Mouse (Mus musculus): Measurements from ENCODE around the gene Tbx5. TPM values are rescaled to one million over a fixed set of nuclear protein-coding genes. Genes with fewer than 3 reads are reported as not detected.

Tbx5 gene
- polyA plus RNA-seq, 1 experiment from 2014 or later = 36.3 TPM

DNA sequence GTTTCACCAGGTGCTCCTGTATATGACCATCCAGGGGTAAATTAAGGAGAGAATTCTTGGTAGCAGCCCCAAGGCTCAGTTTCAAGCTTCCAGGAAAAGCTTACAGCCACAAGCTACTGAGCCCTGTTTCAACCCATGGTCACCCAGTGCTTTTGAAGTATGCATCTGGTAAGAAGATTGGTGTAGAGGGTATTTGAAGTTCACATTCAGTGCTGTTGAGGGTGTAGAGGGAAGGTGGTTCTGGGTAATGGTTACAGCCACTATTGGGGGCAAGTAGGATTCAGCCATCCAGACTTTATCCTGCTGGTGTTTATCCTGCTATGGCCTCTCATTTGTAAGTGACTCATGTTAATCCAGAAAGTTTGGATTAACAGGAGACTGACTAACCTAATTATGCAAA lies 26.0 kb upstream of the Tbx5 start:
- Histone ChIP-seq H3K4me1 (ENCODE audit: control insufficient read depth, insufficient read depth, low read length) (no peaks in the 10 kb centered on the region; the same call in 1 of the 2 replicates), H3K27me3 (ENCODE audit: control insufficient read depth, insufficient read depth, low read length) (peaks cover 68% of the 10 kb centered on the region), H3K9me3 (replicated peaks; ENCODE audit: control insufficient read depth, low read length) (no peaks in the 10 kb centered on the region), H3K36me3 (ENCODE audit: control insufficient read depth, insufficient read depth) (no peaks in the 10 kb centered on the region), H3K9ac (ENCODE audit: low read length) (peak overlapping the region; percentile 21; the same call in 1 of the 2 replicates), H3K27ac (ENCODE audit: low read length) (peak overlapping the region; percentile 44; the same call in 1 of the 2 replicates), H3K4me3 (ENCODE audit: low read length) (no peak overlapping the region; the same call in 1 of the 2 replicates), H3K4me2 (ENCODE audit: low read depth, low read length) (peak overlapping the region; percentile 73)
- no peak for ATAC-seq (replicated peaks; ENCODE audit: extremely low read depth, insufficient read depth, low FRiP score)

DNA sequence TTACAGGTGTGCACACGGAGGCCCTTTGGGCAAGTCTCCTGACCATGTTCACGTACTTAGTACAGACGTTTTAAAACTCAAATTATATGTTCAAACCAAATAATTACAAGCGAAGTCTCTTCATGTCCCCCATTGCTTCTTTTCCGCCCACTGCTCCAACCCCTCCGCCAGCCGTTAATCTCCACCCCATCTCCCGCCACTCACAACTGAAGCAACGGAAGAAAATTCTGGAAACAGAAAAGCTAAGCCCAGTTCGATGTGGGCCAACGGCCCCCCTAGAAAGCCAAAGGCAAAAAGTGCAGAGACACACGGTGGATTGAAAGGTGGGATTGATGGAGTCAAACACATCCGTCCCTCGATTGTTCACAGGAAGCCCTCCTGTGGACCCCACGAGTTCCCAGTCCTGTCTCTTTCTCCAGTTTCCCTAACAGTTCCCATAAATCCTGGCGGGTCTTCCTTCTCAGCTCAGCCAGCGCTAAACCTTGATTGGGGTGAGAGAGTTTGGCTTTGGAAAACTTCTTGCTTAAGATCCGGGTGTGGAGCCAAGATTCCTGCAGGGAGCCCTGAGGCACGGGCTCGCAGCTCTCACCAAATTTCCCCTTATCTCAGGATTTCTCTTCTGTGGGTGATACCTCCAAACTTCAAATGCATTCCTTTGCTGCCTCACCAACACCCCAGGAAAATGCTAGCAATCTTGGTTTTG lies 24.8 kb upstream of the Tbx5 start:
- no peak for ATAC-seq (replicated peaks; ENCODE audit: extremely low read depth, insufficient read depth, low FRiP score)
- H3K27me3 ChIP-seq (ENCODE audit: control insufficient read depth, insufficient read depth, low read length) = peaks cover 57% of the 10 kb centered on the region
- peak overlapping the region; percentile 20 for H3K27ac ChIP-seq (ENCODE audit: low read length)
- WGBS = 23% methylated on average over 20 of the region's 20 CpGs
- no peaks in the 10 kb centered on the region; the same call in 1 of the 2 replicates for H3K4me1 ChIP-seq (ENCODE audit: control insufficient read depth, insufficient read depth, low read length)
- no peak overlapping the region for H3K4me3 ChIP-seq (ENCODE audit: low read length)
- no peak overlapping the region; the same call in 1 of the 2 replicates for H3K4me2 ChIP-seq (ENCODE audit: low read depth, low read length)
- H3K9me3 ChIP-seq (replicated peaks; ENCODE audit: control insufficient read depth, low read length) = no peaks in the 10 kb centered on the region
- H3K36me3 ChIP-seq (ENCODE audit: control insufficient read depth, insufficient read depth) = no peaks in the 10 kb centered on the region
- H3K9ac ChIP-seq (ENCODE audit: low read length) = 0 out of 2 replicates have a peak overlapping the region, but pooled peaks have one; percentile 8

DNA sequence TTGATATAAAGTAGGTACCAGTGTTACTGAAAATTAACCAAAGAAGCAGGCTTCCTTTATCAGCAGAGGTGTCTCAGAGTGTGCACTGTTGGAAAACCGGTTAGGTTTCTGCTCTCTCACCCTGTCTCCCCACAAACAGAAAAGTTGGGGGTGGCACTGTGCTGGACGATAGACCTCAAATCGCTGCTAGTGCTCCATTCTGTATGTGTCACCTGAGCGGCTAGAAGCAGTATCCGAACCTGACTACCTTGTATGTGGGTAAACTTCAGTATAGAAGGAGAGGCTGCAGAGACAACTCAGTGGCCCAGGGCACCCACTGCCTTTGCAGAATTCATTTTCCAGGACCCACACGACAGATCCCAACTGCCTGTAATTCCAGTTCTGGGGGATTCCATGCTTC lies 23.8 kb upstream of the Tbx5 start:
- ATAC-seq (replicated peaks; ENCODE audit: extremely low read depth, insufficient read depth, low FRiP score) = no peak
- H3K9ac ChIP-seq (ENCODE audit: low read length) = no peak overlapping the region
- H3K36me3 ChIP-seq (ENCODE audit: control insufficient read depth, insufficient read depth) = no peaks in the 10 kb centered on the region
- peaks cover 46% of the 10 kb centered on the region for H3K27me3 ChIP-seq (ENCODE audit: control insufficient read depth, insufficient read depth, low read length)
- H3K9me3 ChIP-seq (replicated peaks; ENCODE audit: control insufficient read depth, low read length) = no peaks in the 10 kb centered on the region
- no peaks in the 10 kb centered on the region; the same call in 1 of the 2 replicates for H3K4me1 ChIP-seq (ENCODE audit: control insufficient read depth, insufficient read depth, low read length)
- 61% methylated on average over 6 of the region's 6 CpGs for WGBS
- no peak overlapping the region for H3K4me2 ChIP-seq (ENCODE audit: low read depth, low read length)
- H3K27ac ChIP-seq (ENCODE audit: low read length) = no peak overlapping the region
- H3K4me3 ChIP-seq (ENCODE audit: low read length) = no peak overlapping the region

- 39% methylated on average over 12 of the region's 12 CpGs for WGBS
- Histone ChIP-seq H3K9me3 (replicated peaks; ENCODE audit: control insufficient read depth, low read length) (peaks cover 5% of the 10 kb centered on the region), H3K27ac (ENCODE audit: low read length) (no peak overlapping the region), H3K36me3 (ENCODE audit: control insufficient read depth, insufficient read depth) (no peaks in the 10 kb centered on the region; the same call in 1 of the 2 replicates), H3K4me3 (ENCODE audit: low read length) (no peak overlapping the region), H3K9ac (ENCODE audit: low read length) (no peak overlapping the region), H3K4me2 (ENCODE audit: low read depth, low read length) (no peak overlapping the region), H3K4me1 (ENCODE audit: control insufficient read depth, insufficient read depth, low read length) (no peaks in the 10 kb centered on the region; the same call in 1 of the 2 replicates), H3K27me3 (ENCODE audit: control insufficient read depth, insufficient read depth, low read length) (peaks cover 33% of the 10 kb centered on the region)
- no peak for ATAC-seq (replicated peaks; ENCODE audit: extremely low read depth, insufficient read depth, low FRiP score)
Observed at GRCm38 (mm10) chr5:119810994-119811690, 21.3 kb upstream of the Tbx5 start.

- ATAC-seq (replicated peaks; ENCODE audit: extremely low read depth, insufficient read depth, low FRiP score) = no peak
- Histone ChIP-seq H3K27me3 (ENCODE audit: control insufficient read depth, insufficient read depth, low read length) (no peaks in the 10 kb centered on the region; the same call in 1 of the 2 replicates), H3K9me3 (replicated peaks; ENCODE audit: control insufficient read depth, low read length) (peaks cover 5% of the 10 kb centered on the region), H3K4me3 (ENCODE audit: low read length) (no peak overlapping the region), H3K9ac (ENCODE audit: low read length) (no peak overlapping the region), H3K27ac (ENCODE audit: low read length) (no peak overlapping the region), H3K4me2 (ENCODE audit: low read depth, low read length) (no peak overlapping the region), H3K4me1 (ENCODE audit: control insufficient read depth, insufficient read depth, low read length) (no peaks in the 10 kb centered on the region; the same call in 1 of the 2 replicates), H3K36me3 (ENCODE audit: control insufficient read depth, insufficient read depth) (no peaks in the 10 kb centered on the region; the same call in 1 of the 2 replicates)
- 63% methylated on average over 1 of the region's 1 CpGs for WGBS
Observed at GRCm38 (mm10) chr5:119815247-119815646, 17.2 kb upstream of the Tbx5 start.

DNA sequence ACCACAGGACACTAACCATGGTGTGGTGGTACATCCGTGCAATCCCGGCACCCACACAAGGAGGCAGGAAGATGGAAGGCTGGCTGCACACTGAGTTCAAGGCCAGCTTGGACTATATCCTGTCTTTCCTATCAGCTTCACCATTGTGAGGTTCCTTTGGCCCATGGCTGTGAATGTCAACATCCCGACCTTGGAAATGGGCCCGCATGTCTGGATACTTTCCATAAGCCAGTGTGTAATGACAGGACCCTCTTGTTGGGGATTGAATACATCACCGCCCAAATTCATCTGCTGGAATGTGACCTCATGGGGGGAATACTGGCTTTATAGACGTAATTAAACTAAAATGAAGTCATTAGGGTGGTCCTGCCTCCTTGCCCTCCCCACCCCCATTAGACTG lies 12.0 kb upstream of the Tbx5 start:
- H3K4me3 ChIP-seq (ENCODE audit: low read length) = no peak overlapping the region
- H3K27ac ChIP-seq (ENCODE audit: low read length) = no peak overlapping the region
- no peaks in the 10 kb centered on the region; the same call in 1 of the 2 replicates for H3K36me3 ChIP-seq (ENCODE audit: control insufficient read depth, insufficient read depth)
- H3K4me1 ChIP-seq (ENCODE audit: control insufficient read depth, insufficient read depth, low read length) = peaks cover 24% of the 10 kb centered on the region
- ATAC-seq (replicated peaks; ENCODE audit: extremely low read depth, insufficient read depth, low FRiP score) = no peak
- 76% methylated on average over 6 of the region's 6 CpGs for WGBS
- no peak overlapping the region for H3K9ac ChIP-seq (ENCODE audit: low read length)
- H3K9me3 ChIP-seq (replicated peaks; ENCODE audit: control insufficient read depth, low read length) = peaks cover 2% of the 10 kb centered on the region
- H3K4me2 ChIP-seq (ENCODE audit: low read depth, low read length) = no peak overlapping the region
- no peaks in the 10 kb centered on the region for H3K27me3 ChIP-seq (ENCODE audit: control insufficient read depth, insufficient read depth, low read length)

DNA sequence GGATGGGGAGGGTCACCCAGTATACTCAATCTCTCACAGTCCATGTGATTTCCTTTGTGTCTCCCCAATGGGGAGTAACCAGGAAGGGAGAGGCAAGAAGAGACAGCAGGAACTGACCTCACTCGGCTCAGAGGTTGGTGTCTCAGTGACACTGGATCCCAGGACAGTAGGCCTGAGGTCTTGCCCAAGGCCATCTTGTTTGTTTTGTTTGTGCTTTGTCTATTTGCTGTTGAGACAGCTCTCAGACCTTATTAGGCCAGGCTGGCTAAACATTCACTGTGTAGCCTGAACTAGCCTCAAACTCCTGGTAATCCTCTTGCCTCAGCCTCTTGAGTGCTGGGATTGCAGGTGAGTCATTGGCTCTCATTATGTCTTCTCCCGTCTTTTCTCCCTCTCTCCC lies 11.0 kb upstream of the Tbx5 start:
- no peaks in the 10 kb centered on the region for H3K36me3 ChIP-seq (ENCODE audit: control insufficient read depth, insufficient read depth)
- no peak overlapping the region for H3K4me2 ChIP-seq (ENCODE audit: low read depth, low read length)
- H3K27me3 ChIP-seq (ENCODE audit: control insufficient read depth, insufficient read depth, low read length) = no peaks in the 10 kb centered on the region
- no peak overlapping the region for H3K27ac ChIP-seq (ENCODE audit: low read length)
- 39% methylated on average over 2 of the region's 2 CpGs for WGBS
- no peak overlapping the region for H3K4me3 ChIP-seq (ENCODE audit: low read length)
- H3K9ac ChIP-seq (ENCODE audit: low read length) = no peak overlapping the region
- H3K4me1 ChIP-seq (ENCODE audit: control insufficient read depth, insufficient read depth, low read length) = peaks cover 26% of the 10 kb centered on the region
- no peak for ATAC-seq (replicated peaks; ENCODE audit: extremely low read depth, insufficient read depth, low FRiP score)
- H3K9me3 ChIP-seq (replicated peaks; ENCODE audit: control insufficient read depth, low read length) = no peaks in the 10 kb centered on the region

- Histone ChIP-seq H3K4me2 (ENCODE audit: low read depth, low read length) (no peak overlapping the region), H3K9me3 (replicated peaks; ENCODE audit: control insufficient read depth, low read length) (no peaks in the 10 kb centered on the region), H3K9ac (ENCODE audit: low read length) (no peak overlapping the region), H3K27me3 (ENCODE audit: control insufficient read depth, insufficient read depth, low read length) (no peaks in the 10 kb centered on the region; the same call in 1 of the 2 replicates), H3K27ac (ENCODE audit: low read length) (peak overlapping the region; percentile 8; the same call in 1 of the 2 replicates), H3K4me3 (ENCODE audit: low read length) (no peak overlapping the region), H3K36me3 (ENCODE audit: control insufficient read depth, insufficient read depth) (no peaks in the 10 kb centered on the region), H3K4me1 (ENCODE audit: control insufficient read depth, insufficient read depth, low read length) (peaks cover 35% of the 10 kb centered on the region)
- ATAC-seq (replicated peaks; ENCODE audit: extremely low read depth, insufficient read depth, low FRiP score) = no peak
- 45% methylated on average over 6 of the region's 6 CpGs for WGBS
Observed at GRCm38 (mm10) chr5:119827341-119827740, 5.1 kb upstream of the Tbx5 start.

GRCm38 (mm10) chr5:119830611-119831010 lies 1.9 kb upstream of the Tbx5 start:
- H3K9me3 ChIP-seq (replicated peaks; ENCODE audit: control insufficient read depth, low read length) = no peaks in the 10 kb centered on the region
- no peak for ATAC-seq (replicated peaks; ENCODE audit: extremely low read depth, insufficient read depth, low FRiP score)
- 22% methylated on average over 8 of the region's 8 CpGs for WGBS
- H3K27me3 ChIP-seq (ENCODE audit: control insufficient read depth, insufficient read depth, low read length) = peaks cover 6% of the 10 kb centered on the region
- H3K4me1 ChIP-seq (ENCODE audit: control insufficient read depth, insufficient read depth, low read length) = peaks cover 13% of the 10 kb centered on the region
- H3K36me3 ChIP-seq (ENCODE audit: control insufficient read depth, insufficient read depth) = no peaks in the 10 kb centered on the region
- peak overlapping the region; percentile 82 for H3K27ac ChIP-seq (ENCODE audit: low read length)
- peak overlapping the region; percentile 56 for H3K4me3 ChIP-seq (ENCODE audit: low read length)
- H3K4me2 ChIP-seq (ENCODE audit: low read depth, low read length) = peak overlapping the region; percentile 73
- H3K9ac ChIP-seq (ENCODE audit: low read length) = peak overlapping the region; percentile 89
